Mouse (Mus musculus) heart, adult 10 weeks (tissue): ENCODE measurements around the gene Eomes. TPM values are rescaled to one million over a fixed set of nuclear protein-coding genes. Genes with fewer than 3 reads are reported as not detected.

Source experiments
- polyA plus RNA-seq: library from polyadenylated mRNA; stranded (reverse); fragments of 350-450 nt; fragmentation: Illumina TruSeq; extraction: RNeasy Lipid Tissue Mini Kit (QIAGEN cat#74804); gene quantifications from one replicate; pipeline ENCODE4 v1.2.3, GENCODE M21; 2014; ENCODE audit warnings: low read depth, low replicate concordance

Gene Eomes
- polyA plus RNA-seq, result not detected

DNA sequence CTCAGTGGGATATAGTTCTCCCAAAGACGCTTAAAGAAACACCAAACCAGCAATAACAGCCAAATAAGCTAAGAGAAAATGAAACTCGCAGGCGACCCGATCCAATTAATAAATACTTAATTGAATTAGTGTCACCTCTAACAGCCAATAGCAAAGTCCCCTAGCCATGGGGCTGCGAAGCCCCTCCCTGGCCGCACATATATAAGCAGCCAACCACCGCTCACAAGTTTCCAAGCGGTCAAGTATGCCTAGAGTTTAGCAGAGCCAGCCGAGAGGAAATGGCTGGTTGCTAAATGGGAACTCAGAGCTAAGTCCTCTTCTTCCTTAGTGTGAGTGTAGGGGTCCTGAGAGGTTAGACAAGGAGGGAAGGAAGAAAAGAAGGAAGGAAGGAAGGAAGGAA lies at the start of gene Eomes:
TSS of gene Eomes (plus strand) at position 252 of the 400 bp plus-strand sequence.

GRCm38 (mm10) chr9:118506020-118506403 lies 28.0 kb downstream of the Eomes start, which contains the start of gene Golga4:
Golga4 (plus strand) TSS chr9:118506267.

Other genes starting within 250 kb of the Eomes start
- gene Golga4, start 28.1 kb downstream of the Eomes start, polyA plus RNA-seq, result 310 TPM
- gene Itga9, start 128.5 kb downstream of the Eomes start, polyA plus RNA-seq, result 20.5 TPM